Mouse (Mus musculus): Measurements from ENCODE around the gene Fcgr4.
"Not testable (repeated sequence)": the region's sequence is repeated elsewhere in the genome, so short reads cannot be mapped to it uniquely, and the experiment has no call there.

Gene Fcgr4

GRCm38 (mm10) chr1:171043594-171044153, 25.0 kb downstream of the Fcgr4 start:
- in situ Hi-C loops (cut with MboI; ENCODE audit: low pct_unique_long_range_greater_than_20kb in 1 of 2, low sequenced_read_pairs in 2 of 2, unreplicated experiment in 1 of 2) = loop anchor here in 1 of 2 experiments (10.0 kb wide), 1 partner anchor 61 kb away; no protein-coding TSS in a partner anchor

- in situ Hi-C loops (cut with MboI; ENCODE audit: low pct_unique_long_range_greater_than_20kb in 1 of 2, low sequenced_read_pairs in 2 of 2, unreplicated experiment in 1 of 2) = loop anchor here in 1 of 2 experiments (10.0 kb wide), 1 partner anchor 60 kb away; no protein-coding TSS in a partner anchor
Measured at GRCm38 (mm10) chr1:171044365-171045078, 25.8 kb downstream of the Fcgr4 start.

GRCm38 (mm10) chr1:171045079-171045465, 26.4 kb downstream of the Fcgr4 start:
- in situ Hi-C loops (cut with MboI; ENCODE audit: low pct_unique_long_range_greater_than_20kb in 1 of 2, low sequenced_read_pairs in 2 of 2, unreplicated experiment in 1 of 2) = loop anchor here in 1 of 2 experiments (10.0 kb wide), 1 partner anchor 60 kb away; no protein-coding TSS in a partner anchor

- in situ Hi-C loops (cut with MboI; ENCODE audit: low pct_unique_long_range_greater_than_20kb in 1 of 2, low sequenced_read_pairs in 2 of 2, unreplicated experiment in 1 of 2) = loop anchor here in 1 of 2 experiments (10.0 kb wide), 1 partner anchor 58 kb away; no protein-coding TSS in a partner anchor
Measured at GRCm38 (mm10) chr1:171046501-171046900, 27.8 kb downstream of the Fcgr4 start.

- in situ Hi-C loops (cut with MboI; ENCODE audit: low pct_unique_long_range_greater_than_20kb in 1 of 2, low sequenced_read_pairs in 2 of 2, unreplicated experiment in 1 of 2) = loop anchor here in 1 of 2 experiments (10.0 kb wide), 1 partner anchor 56 kb away; no protein-coding TSS in a partner anchor
Measured at GRCm38 (mm10) chr1:171049263-171049662, 30.5 kb downstream of the Fcgr4 start.

GRCm38 (mm10) chr1:171050774-171051173, 32.1 kb downstream of the Fcgr4 start:
- in situ Hi-C loops (cut with MboI; ENCODE audit: low pct_unique_long_range_greater_than_20kb in 1 of 2, low sequenced_read_pairs in 2 of 2, unreplicated experiment in 1 of 2) = loop anchor here in 1 of 2 experiments (5.0 kb wide), 1 partner anchor 52 kb away; no protein-coding TSS in a partner anchor

GRCm38 (mm10) chr1:171053305-171053704, 34.6 kb downstream of the Fcgr4 start:
- in situ Hi-C loops (cut with MboI; ENCODE audit: low pct_unique_long_range_greater_than_20kb in 1 of 2, low sequenced_read_pairs in 2 of 2, unreplicated experiment in 1 of 2) = loop anchor here in 1 of 2 experiments (5.0 kb wide), 1 partner anchor 49 kb away; no protein-coding TSS in a partner anchor

GRCm38 (mm10) chr1:171057253-171057652, 38.5 kb downstream of the Fcgr4 start:
- in situ Hi-C loops (cut with MboI; ENCODE audit: low pct_unique_long_range_greater_than_20kb in 1 of 2, low sequenced_read_pairs in 2 of 2, unreplicated experiment in 1 of 2) = no loop called here

GRCm38 (mm10) chr1:171059203-171059602, 40.5 kb downstream of the Fcgr4 start:
- in situ Hi-C loops (cut with MboI; ENCODE audit: low pct_unique_long_range_greater_than_20kb in 1 of 2, low sequenced_read_pairs in 2 of 2, unreplicated experiment in 1 of 2) = no loop called here

GRCm38 (mm10) chr1:171060392-171060791, 41.7 kb downstream of the Fcgr4 start:
- in situ Hi-C loops (cut with MboI; ENCODE audit: low pct_unique_long_range_greater_than_20kb in 1 of 2, low sequenced_read_pairs in 2 of 2, unreplicated experiment in 1 of 2) = no loop called here

GRCm38 (mm10) chr1:171061566-171061965, 42.8 kb downstream of the Fcgr4 start:
- in situ Hi-C loops (cut with MboI; ENCODE audit: low pct_unique_long_range_greater_than_20kb in 1 of 2, low sequenced_read_pairs in 2 of 2, unreplicated experiment in 1 of 2) = no loop called here

GRCm38 (mm10) chr1:171063569-171064490, 45.1 kb downstream of the Fcgr4 start:
- in situ Hi-C loops (cut with MboI; ENCODE audit: low pct_unique_long_range_greater_than_20kb in 1 of 2, low sequenced_read_pairs in 2 of 2, unreplicated experiment in 1 of 2) = not testable (repeated sequence)

- in situ Hi-C loops (cut with MboI; ENCODE audit: low pct_unique_long_range_greater_than_20kb in 1 of 2, low sequenced_read_pairs in 2 of 2, unreplicated experiment in 1 of 2) = not testable (repeated sequence)
Measured at GRCm38 (mm10) chr1:171064491-171065242, 45.9 kb downstream of the Fcgr4 start, which contains the start of gene Fcgr3. Gene Fcgr3 (minus strand): TSS chr1:171064935.

- in situ Hi-C loops (cut with MboI; ENCODE audit: low pct_unique_long_range_greater_than_20kb in 1 of 2, low sequenced_read_pairs in 2 of 2, unreplicated experiment in 1 of 2) = not testable (repeated sequence)
Measured at GRCm38 (mm10) chr1:171065243-171065587, 46.5 kb downstream of the Fcgr4 start.

GRCm38 (mm10) chr1:171065768-171066167, 47.0 kb downstream of the Fcgr4 start:
- in situ Hi-C loops (cut with MboI; ENCODE audit: low pct_unique_long_range_greater_than_20kb in 1 of 2, low sequenced_read_pairs in 2 of 2, unreplicated experiment in 1 of 2) = not testable (repeated sequence)

- in situ Hi-C loops (cut with MboI; ENCODE audit: low pct_unique_long_range_greater_than_20kb in 1 of 2, low sequenced_read_pairs in 2 of 2, unreplicated experiment in 1 of 2) = not testable (repeated sequence)
Measured at GRCm38 (mm10) chr1:171066583-171066982, 47.9 kb downstream of the Fcgr4 start.

GRCm38 (mm10) chr1:171067928-171068327, 49.2 kb downstream of the Fcgr4 start:
- in situ Hi-C loops (cut with MboI; ENCODE audit: low pct_unique_long_range_greater_than_20kb in 1 of 2, low sequenced_read_pairs in 2 of 2, unreplicated experiment in 1 of 2) = not testable (repeated sequence)

- in situ Hi-C loops (cut with MboI; ENCODE audit: low pct_unique_long_range_greater_than_20kb in 1 of 2, low sequenced_read_pairs in 2 of 2, unreplicated experiment in 1 of 2) = not testable (repeated sequence)
Measured at GRCm38 (mm10) chr1:171069508-171069907, 50.8 kb downstream of the Fcgr4 start.
